ENCODE assay signal across 9 mouse cellular contexts in the genomic region with DNA sequence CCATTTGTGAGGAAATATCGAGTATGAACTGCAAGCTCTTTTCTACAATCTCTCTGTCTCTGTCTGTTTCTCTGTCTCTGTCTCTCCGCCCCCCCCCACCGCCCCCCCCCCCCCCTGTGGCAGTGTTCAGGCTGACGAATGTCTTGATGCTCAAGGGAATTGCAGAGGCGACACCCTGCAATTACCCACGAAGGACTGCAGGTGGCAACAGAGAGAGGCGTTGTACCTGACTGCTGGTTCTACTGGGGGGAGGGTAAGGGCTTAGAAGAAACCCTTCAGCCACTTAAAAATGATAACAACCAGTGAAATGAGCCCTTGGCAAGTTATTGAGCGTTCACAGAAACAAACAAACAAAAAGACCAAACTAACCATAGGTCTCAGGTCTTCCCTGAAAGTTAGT. TPM values are rescaled to one million over a fixed set of nuclear protein-coding genes. Genes with fewer than 3 reads are reported as not detected.
A peak's percentile ranks its signal among the peaks of the same experiment; 100 is the strongest.
DNase-seq lines count a peak whose midpoint lies in the region; ATAC-seq and TF ChIP-seq lines count a peak whose summit lies in the region.
"Had no signal": no experiment of that assay in that cellular context is flagged by ENCODE, and none has a peak within 500 bp of the region (broad histone marks: within the 10 kb centered on the region; RNA-seq: fewer than 3 reads in every experiment).

No protein-coding gene starts in this region.

- TF ChIP-seq EP300 in heart, postnatal 0 days (IDR thresholded peaks at IDR 0.05; ENCODE audit: low read depth) = no peak

- no peaks in the 10 kb centered on the region for H3K27me3 ChIP-seq in heart, postnatal 0 days (ENCODE audit: control insufficient read depth, insufficient read depth, low read length)
- H3K27me3 ChIP-seq: midbrain, embryonic 12.5 days had no signal

- WGBS in heart, postnatal 0 days = 10% methylated on average over 7 of the region's 8 CpGs

- peak; percentile 71 for TF ChIP-seq CTCF in heart, postnatal 0 days (IDR thresholded peaks at IDR 0.05; ENCODE audit: low read depth)

- no peaks in the 10 kb centered on the region for H3K36me3 ChIP-seq in heart, postnatal 0 days (replicated peaks; ENCODE audit: control insufficient read depth, insufficient read depth, low read length)
- H3K36me3 ChIP-seq: midbrain, embryonic 12.5 days had no signal

- intact Hi-C loops in gastrocnemius, postnatal 14 days (cut with DNase I; ENCODE audit: low total_unique reads) = no loop called here

- no peak overlapping the region for H3K9ac ChIP-seq in heart, postnatal 0 days (replicated peaks; ENCODE audit: low read depth, low read length)
- H3K9ac ChIP-seq: midbrain, embryonic 12.5 days had no signal

- peak; percentile 38 for DNase-seq in heart, postnatal 0 days (ENCODE audit: low spot score)
- DNase-seq in heart, adult 8-10 months (ENCODE audit: low spot score) = no peak
- DNase-seq in CD4-positive, CD25-positive, alpha-beta regulatory T cell, adult 2 months (ENCODE audit: low read depth, low spot score) = peak; percentile 78
- DNase-seq in adrenal gland, adult 8-10 months = peak; percentile 28
- peak; percentile 32 for DNase-seq in left cerebral cortex, adult 11 months (ENCODE audit: low spot score)
- DNase-seq in retina, postnatal 1 day = peak; percentile 83
- DNase-seq in gastrocnemius, postnatal 14 days = no peak

- no peak overlapping the region for H3K4me2 ChIP-seq in heart, postnatal 0 days (ENCODE audit: low read depth, low read length)
- H3K4me2 ChIP-seq: midbrain, embryonic 12.5 days had no signal

- H3K9me3 ChIP-seq in heart, postnatal 0 days (replicated peaks; ENCODE audit: control insufficient read depth, low read length) = no peaks in the 10 kb centered on the region
- H3K9me3 ChIP-seq: midbrain, embryonic 12.5 days had no signal

- no peak overlapping the region for H3K27ac ChIP-seq in heart, postnatal 0 days (ENCODE audit: low read depth)
- H3K27ac ChIP-seq: midbrain, embryonic 12.5 days had no signal

- H3K4me1 ChIP-seq in heart, postnatal 0 days (ENCODE audit: control insufficient read depth, insufficient read depth) = no peaks in the 10 kb centered on the region
- H3K4me1 ChIP-seq: midbrain, embryonic 12.5 days had no signal

- no peak for ATAC-seq in heart, postnatal 0 days (ENCODE audit: insufficient read depth, low read depth)
- peak; percentile 91 for ATAC-seq in frontal cortex, adult (ENCODE audit: low TSS enrichment)

- H3K4me3 ChIP-seq in heart, postnatal 0 days (ENCODE audit: low read depth, low read length) = no peak overlapping the region
- H3K4me3 ChIP-seq: midbrain, embryonic 12.5 days had no signal

RNA-seq across cellular contexts. Expression of gene Gjb2, which starts 11.5 kb away (rescaled TPM):
- total RNA-seq in heart, postnatal 0 days (2014; rRNA removed; ENCODE audit: low replicate concordance) = 0.04 and 0.08 TPM in 2 replicates
- 0.10 TPM in 1 of 2 replicates, not detected in the other for polyA plus RNA-seq in heart, postnatal 0 days (2015; fragmentation: Nextera tagmentation; extraction: Ambion mirVana)
- not detected for total RNA-seq in heart, adult 8-10 months (2022)
- total RNA-seq in adrenal gland, adult 8-10 months (2022) = 1 to 10 TPM in 2 of 4 experiments, under 1 TPM in 2; 0.28 to 5.9 (median 2.4) TPM
- total RNA-seq in gastrocnemius, postnatal 14 days (2021) = under 1 TPM; 0.40 to 0.55 TPM

RNA-seq across cellular contexts. Expression of gene Gm4491, which starts 22.7 kb away (rescaled TPM):
- not detected in 2 replicates for total RNA-seq in heart, postnatal 0 days (2014; rRNA removed; ENCODE audit: low replicate concordance)
- not detected in 2 replicates for polyA plus RNA-seq in heart, postnatal 0 days (2015; fragmentation: Nextera tagmentation; extraction: Ambion mirVana)
- not detected for total RNA-seq in heart, adult 8-10 months (2022)
- not detected for total RNA-seq in adrenal gland, adult 8-10 months (2022)
- not detected for total RNA-seq in gastrocnemius, postnatal 14 days (2021)
- polyA plus RNA-seq: midbrain, embryonic 12.5 days had no signal

RNA-seq across cellular contexts. Expression of gene Gja3, which starts 35.1 kb away (rescaled TPM):
- 33.1 and 40.7 TPM in 2 replicates for total RNA-seq in heart, postnatal 0 days (2014; rRNA removed; ENCODE audit: low replicate concordance)
- polyA plus RNA-seq in heart, postnatal 0 days (2015; fragmentation: Nextera tagmentation; extraction: Ambion mirVana) = 53.6 and 61.0 TPM in 2 replicates
- total RNA-seq in heart, adult 8-10 months (2022) = 10 to 100 TPM; 14.4 to 18.5 (median 15.6) TPM
- total RNA-seq in adrenal gland, adult 8-10 months (2022) = not detected
- 1 to 10 TPM in 1 of 2 experiments, under 1 TPM in 1; 0.64 to 1.9 TPM for total RNA-seq in gastrocnemius, postnatal 14 days (2021)

RNA-seq across cellular contexts. Expression of gene Gjb6, which starts 40.4 kb away (rescaled TPM):
- 5.0 TPM in 1 of 2 replicates, not detected in the other for total RNA-seq in heart, postnatal 0 days (2014; rRNA removed; ENCODE audit: low replicate concordance)
- not detected in 2 replicates for polyA plus RNA-seq in heart, postnatal 0 days (2015; fragmentation: Nextera tagmentation; extraction: Ambion mirVana)
- not detected for total RNA-seq in heart, adult 8-10 months (2022)
- total RNA-seq in adrenal gland, adult 8-10 months (2022) = under 1 TPM in 1 of 4 experiments, not detected in 3; 0.13 TPM
- total RNA-seq in gastrocnemius, postnatal 14 days (2021) = not detected

Comparison
In these comparisons a context has a peak if more than half of its experiments do, and no peak if none do; other contexts are left out.
1. DNase-seq: peak in heart, postnatal 0 days (single experiment), CD4-positive, CD25-positive, alpha-beta regulatory T cell, adult 2 months (single experiment), adrenal gland, adult 8-10 months (single experiment), left cerebral cortex, adult 11 months (single experiment) and retina, postnatal 1 day (single experiment); none in heart, adult 8-10 months (single experiment) and gastrocnemius, postnatal 14 days (single experiment).
2. RNA of gene Gja3, which starts 35.1 kb away (total RNA-seq): 33.1 to 40.7 TPM in heart, postnatal 0 days and 14.4 to 18.5 TPM in heart, adult 8-10 months; 0.64 to 1.9 TPM in gastrocnemius, postnatal 14 days and not detected in adrenal gland, adult 8-10 months; every median in the first group is over 4 times any median in the second.